Mouse (Mus musculus): ENCODE measurements around the gene Serpina3m.
"Not testable (repeated sequence)": the region's sequence is repeated elsewhere in the genome, so short reads cannot be mapped to it uniquely, and the experiment has no call there.

The Serpina3m gene

DNA sequence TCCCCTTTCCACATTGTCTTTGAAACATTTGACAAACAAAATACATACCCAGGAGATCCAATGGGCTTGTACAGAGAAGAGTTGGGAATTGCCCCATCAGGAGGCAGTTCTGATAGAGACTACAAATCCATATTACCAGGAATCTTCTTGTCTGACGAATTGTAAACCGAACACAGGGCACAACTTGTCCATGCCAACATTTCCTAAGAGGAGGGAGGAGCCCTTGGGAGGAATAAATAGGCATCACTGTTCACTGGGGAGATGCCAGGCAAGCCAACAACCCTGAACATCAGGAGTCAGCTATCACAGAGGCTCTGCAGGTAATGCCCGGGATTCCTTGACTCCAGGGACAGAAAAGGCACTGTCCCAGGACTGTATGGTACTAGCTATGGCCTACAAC is at the start of gene Serpina3m, which contains the start of gene Serpina3k:
Gene Serpina3m (plus strand): TSS at position 261 of the 400 bp plus-strand sequence.
Gene Serpina3k (plus strand): TSS at position 261 of the 400 bp plus-strand sequence.
- not testable (repeated sequence) for DNase-seq (ENCODE audit: low read depth)

DNA sequence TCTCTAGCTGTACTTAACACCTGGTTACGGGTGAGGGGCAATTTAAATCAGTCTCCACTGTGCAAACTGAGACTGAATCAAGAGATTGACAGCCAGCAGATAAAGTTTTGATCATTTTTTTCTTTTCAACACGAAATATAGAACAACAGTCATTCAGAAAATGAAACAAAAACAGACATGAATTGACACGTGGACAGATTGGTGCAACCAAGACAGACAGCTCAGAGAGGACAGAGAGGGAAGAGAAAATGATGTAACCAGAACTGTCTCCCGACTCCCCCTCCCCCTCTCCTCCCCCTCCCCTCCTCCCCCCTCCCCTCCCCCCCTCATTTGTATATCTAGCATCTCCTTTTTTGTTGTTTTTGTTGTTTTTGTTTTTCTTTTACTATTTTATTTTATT is 48.4 kb upstream of the Serpina3m start:
- no peak for DNase-seq (ENCODE audit: low read depth)

DNA sequence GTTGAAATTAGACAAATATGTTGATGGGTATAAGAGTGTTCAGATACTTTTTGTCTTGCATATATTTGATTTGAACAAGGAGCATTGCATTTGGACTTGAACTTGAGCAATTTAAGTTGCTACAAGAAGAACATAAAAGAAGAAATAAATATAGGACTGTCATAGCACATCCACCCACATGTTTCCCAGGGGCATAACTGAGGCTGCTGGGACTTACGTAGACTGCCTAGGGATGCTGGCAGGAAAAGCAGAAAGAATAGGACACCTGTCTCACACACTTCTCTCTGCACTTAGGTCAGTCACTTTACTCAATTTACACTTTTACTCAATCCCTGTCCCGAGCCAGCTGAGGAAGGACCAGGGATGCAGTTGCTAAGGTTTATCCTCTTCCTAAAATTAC is 44.3 kb upstream of the Serpina3m start:
- DNase-seq (ENCODE audit: low read depth), result no peak

DNA sequence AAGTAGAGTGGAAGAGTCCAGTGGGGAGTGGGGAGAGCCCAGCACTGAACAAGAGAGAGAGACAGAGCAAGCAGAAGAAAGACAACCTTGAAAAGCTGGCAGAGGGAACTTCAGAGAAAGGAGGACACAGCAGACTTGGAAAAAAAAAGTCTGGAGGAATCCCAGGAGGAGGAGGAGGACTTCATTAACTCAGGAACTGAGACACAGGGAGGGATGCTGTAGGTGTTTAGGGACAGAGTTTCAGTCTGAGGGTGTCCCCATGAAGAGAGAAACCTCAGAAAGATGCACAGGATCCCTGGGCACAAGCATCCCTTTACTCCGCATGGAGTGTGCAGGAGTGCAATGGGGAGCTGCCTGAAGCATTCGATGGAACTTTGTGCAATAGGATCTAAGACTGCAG is 40.2 kb upstream of the Serpina3m start:
- no peak for DNase-seq (ENCODE audit: low read depth)

DNA sequence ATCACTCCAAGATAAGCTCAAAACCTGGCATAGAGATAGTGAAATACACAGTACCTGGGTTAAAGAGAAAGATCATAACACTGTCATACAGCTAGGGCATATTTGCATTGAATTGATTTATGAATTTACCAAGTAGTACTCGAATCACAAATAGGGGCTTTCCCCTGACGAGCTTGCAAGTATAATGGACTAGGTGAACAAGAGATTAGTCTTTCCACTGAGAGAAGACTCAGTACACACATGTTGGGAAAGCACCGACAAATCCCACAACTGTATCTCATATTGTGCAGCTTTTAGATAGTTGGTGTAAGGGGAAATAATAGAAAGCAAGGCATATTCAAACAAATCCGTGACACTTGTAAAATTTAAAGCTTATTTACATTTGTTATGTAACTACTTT is 32.3 kb upstream of the Serpina3m start:
- DNase-seq (ENCODE audit: low read depth), result no peak

DNA sequence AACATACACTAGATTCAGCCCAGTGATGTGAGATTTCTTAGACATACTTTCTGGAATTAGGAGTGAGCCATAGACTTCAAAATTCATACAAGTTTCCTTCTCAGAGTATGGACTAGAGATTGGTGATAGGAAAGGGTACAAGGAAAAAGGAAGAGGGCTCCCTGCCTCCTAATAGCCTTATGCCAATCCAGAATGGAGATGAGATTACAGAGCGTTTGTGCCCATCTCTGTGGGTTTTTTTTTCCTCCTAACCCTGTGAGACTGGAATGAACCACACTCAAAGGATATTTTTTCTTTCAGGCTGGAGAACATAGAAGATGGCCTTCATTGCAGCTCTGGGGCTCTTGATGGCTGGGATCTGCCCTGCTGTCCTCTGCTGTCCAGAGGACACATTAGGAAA is 24.0 kb upstream of the Serpina3m start, which contains the start of gene Serpina3j:
Gene Serpina3j (plus strand): TSS at position 301 of the 400 bp plus-strand sequence.
- no peak for DNase-seq (ENCODE audit: low read depth)

DNA sequence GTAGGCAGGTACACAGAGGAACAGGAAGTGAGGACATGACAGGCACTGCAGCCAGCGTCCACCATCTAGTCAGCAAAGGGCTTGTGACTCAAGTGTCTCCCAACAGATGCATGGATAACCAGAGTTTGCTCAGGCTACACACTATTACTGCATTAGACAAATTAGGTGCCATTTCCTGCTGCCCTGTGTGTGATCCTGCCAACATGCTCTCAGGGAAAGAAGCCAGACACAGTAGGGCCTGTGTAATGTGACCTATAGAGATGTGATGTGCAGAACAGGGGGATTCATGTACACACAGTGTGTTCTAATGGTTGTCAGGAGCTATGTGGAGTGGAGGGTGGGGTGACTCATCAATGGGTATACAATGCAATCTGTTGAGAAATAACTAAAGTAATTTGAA is 15.8 kb upstream of the Serpina3m start:
- no peak for DNase-seq (ENCODE audit: low read depth)

DNA sequence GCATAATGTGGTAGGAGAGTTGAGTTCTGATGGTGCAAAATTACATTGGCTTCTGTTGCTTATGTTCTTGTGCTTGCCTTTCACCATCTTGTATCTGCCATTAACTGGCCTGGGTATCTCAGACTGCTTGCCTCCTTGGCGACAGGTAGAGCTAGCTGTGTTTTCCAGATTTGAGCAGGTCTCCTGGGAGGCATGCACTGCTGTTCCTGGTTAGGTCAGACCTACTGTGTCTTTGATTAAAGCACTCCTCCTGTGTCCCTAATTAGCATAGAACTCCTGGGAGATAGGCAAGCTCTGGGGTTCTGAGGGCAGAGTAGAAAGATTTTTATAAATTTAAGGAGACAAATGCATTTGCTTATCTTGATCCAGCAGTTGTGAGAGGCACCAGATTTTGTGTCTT is 6.6 kb upstream of the Serpina3m start:
- DNase-seq (ENCODE audit: low read depth), result no peak

DNA sequence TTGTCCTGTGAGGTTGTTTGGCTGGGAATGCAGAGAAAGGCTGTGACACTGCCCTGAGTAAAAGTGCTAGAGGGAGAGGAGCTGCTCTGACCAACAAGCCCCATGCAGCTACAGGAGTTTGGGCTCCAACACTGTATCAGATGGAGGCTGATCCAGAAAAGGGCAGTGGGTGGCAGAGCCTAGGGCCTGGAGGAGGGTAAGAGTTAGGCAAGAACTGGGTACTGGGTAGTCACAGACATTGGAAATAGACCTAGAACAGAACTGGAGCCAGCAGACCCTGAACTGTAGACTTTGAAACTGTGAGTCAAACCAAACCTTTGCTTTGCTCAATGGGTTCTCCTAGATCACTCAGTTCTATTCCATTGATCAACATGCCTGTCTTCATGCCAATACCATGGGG is 1.4 kb upstream of the Serpina3m start:
- DNase-seq (ENCODE audit: low read depth), result not testable (repeated sequence)

DNA sequence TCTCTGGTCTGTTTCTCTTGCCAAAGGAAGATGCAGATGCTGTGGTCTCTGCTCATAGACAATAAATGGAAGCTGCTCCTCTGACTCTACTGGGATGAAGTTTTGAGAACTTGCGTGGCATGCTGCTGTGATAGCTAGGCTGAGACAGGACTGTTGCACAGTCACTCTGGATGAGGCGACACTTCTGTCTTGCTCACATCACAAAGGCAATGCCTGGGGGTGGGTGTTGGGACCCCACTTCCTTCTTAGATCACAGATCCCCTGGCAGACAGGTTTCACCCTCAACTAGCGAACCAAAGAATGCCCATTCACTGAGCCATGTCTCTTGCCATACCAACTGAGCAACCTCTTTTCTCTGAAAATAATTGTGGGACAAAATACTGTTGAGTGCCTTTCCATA is 419 bp downstream of the Serpina3m start:
- no peak for DNase-seq (ENCODE audit: low read depth)

DNA sequence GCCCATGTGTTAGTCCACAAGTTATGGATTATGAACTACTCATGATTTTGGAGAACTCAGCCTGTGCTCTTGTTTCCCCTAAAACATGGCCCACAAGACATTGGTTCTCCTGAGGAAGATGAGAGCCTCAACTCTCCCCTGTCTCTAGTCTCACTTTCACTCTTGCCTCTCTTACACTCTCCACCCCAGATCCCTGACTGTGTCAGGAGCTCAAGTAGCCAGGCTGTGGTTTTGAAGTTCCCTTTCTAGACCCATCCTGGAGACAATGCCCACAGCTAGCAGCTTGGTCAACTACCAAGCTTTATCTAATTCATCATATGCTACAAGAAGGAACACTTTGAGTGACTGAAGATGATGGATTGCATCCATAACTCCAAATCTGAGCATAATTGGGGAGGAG is 4.2 kb downstream of the Serpina3m start:
- DNase-seq (ENCODE audit: low read depth), result not testable (repeated sequence)

DNA sequence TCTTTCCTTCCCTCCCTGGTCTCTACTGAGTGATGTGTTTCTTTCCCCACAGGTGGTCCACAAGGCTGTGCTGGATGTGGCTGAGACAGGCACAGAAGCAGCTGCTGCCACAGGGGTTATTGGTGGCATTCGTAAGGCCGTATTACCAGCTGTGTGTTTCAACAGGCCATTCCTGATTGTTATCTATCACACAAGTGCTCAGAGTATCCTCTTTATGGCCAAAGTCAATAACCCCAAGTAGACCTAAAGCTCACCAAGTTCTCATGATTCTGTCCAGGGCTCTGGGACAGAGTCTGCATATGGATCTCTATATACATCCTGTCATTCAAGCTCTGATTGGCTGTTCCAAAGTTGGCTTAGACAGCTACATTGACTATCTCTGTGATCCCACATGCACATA is 6.9 kb downstream of the Serpina3m start:
- no peak for DNase-seq (ENCODE audit: low read depth)

DNA sequence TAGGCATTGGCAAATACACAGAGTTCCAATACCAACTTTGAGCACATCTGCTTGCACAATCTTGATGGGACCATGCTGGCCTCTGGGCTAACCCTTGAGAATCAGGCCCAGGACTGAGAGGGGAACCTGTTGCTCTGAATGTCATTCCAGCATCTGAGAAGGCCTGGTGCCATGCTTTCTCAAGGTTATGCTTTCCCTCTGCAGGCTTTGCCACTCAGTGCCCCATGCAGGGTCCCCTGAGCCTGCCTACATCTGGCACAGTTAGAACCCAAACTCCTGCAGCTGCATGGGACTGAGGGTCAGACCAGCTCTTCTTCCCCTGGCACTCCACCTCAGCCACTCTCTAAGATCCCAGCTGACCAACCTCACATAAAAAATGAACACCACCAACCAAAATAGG is 7.4 kb downstream of the Serpina3m start:
- no peak for DNase-seq (ENCODE audit: low read depth)

DNA sequence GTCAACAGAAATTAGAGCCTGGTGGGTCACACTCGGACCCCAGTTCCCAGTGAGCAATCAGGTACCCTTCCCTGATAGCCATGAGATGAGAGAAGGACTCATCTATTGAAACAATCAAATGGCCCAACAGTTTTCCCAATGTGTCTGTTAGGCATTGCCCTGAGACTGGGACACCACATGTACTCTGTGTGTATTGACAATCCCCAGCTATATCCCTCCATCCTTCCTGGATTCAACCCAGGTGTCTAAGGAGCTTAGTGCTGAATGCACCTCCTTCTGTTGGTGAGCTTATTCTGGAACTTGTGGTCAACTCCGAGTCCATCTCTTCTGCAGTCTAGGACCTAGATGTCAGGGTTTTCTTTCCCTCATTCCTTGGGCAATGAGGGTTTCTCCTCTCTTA is 8.8 kb downstream of the Serpina3m start:
- DNase-seq (ENCODE audit: low read depth), result no peak

DNA sequence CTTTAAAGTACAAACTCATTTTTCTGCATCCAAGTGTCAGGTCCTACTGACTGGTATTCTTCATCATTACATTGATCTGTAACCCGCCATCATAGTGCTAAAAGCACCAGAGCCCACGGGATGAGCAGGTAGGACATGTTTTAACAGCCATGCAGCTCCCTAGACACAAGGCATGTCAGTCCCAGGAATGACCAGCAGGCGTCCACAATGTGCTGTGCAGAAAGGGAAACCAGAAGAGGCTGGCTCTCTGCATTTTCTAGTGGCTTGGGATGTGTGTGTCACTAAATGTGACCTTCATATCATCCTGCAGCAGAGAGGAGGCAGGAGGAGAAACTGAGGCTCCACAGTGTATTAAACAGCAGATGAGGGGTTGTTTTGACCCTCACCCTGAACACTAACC is 13.5 kb downstream of the Serpina3m start:
- not testable (repeated sequence) for DNase-seq (ENCODE audit: low read depth)

DNA sequence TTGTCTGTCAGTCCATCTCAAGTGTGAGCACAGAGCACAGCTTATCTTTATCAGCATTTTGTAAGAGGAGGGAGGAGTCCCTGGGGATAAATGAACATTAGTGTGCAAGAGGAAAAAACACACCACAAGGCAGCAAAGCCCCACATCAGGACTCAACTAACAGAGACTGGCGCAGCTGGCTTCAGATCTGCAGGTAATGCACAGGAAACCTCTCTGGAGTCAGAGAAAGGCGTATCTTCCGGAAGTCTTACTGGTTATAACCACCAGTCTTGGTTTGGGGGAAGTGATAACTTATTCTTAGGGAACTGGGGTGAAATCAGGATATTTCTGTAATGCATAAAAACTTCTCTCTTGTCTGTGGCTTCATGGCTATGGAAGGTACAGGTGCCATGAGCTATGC is 17.7 kb downstream of the Serpina3m start:
- no peak for DNase-seq (ENCODE audit: low read depth)

DNA sequence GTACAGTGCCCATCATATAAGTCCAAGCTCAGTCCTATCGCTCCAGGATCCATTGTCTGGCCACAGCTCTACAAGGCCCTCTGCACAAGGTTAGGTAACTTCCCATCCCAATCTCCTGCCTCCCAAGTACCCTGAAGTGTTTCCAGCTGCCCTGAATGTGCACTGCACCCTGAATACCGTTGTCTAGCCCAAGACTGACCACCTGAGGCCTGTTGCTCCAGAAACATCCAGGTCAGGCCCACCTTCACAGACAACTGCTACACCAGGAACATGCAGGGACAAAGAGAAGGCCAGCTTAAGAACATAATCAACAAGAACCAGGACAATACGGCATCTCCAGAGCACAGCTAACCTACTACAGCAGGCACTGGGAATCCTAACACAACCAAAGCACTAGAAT is 31.7 kb downstream of the Serpina3m start:
- DNase-seq (ENCODE audit: low read depth), result no peak

DNA sequence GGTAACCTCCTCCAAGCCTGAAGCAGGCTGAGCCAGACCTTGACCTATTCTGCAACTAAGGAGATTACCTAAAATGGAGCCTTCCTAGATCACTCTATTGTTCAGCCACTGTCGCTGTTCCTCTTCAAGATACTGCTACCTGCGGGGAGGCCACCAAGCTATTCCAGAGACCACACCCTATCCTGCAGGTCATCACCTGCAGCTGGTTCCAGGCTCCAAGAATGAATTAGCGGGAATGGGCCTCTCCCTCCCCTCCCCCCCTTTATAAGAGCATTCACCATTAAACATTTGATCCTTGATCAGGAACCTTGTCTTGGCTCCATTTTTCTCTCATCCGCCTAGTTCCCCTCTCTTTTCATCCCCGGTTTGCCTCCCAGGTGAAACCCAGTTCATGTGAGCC is 38.9 kb downstream of the Serpina3m start:
- not testable (repeated sequence) for DNase-seq (ENCODE audit: low read depth)

DNA sequence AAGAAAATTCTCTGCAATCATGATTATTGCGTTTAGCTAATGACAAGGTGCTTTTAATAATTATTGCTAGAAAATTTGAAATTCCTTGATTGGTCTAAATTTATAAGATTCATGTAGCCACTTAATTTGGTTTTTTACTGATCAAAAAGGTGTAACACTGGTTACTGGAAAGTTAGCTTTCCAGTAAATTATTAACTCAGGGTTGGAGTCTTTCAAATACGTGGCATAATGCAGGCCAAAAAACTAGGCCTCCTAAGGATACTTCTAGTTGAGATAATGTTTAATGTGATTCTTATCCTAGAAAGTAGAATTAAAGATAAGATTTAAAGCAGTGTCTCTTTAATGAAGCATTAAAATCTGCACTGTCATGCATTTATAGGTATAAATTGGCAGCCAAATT is 40.1 kb downstream of the Serpina3m start:
- DNase-seq (ENCODE audit: low read depth), result not testable (repeated sequence)

DNA sequence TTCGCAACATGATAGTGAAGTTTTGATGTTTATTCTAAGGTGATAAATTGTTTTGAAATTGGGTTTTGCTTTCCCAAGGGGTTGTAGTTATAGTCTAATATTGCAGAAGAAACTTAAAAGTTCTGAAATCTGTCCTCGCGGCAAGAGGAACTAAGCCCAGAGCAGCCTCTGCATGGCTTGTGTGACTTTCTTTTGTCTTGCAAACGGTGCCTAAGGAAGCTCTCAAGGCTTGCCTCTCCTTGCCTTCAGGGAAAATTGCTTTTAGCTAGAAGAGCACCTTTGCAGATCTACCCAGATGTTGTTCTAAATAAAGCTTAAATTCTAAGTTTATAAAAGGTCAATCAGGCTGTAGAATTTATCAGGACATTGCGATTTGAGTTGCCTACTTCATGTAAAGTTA is 40.5 kb downstream of the Serpina3m start:
- not testable (repeated sequence) for DNase-seq (ENCODE audit: low read depth)

DNA sequence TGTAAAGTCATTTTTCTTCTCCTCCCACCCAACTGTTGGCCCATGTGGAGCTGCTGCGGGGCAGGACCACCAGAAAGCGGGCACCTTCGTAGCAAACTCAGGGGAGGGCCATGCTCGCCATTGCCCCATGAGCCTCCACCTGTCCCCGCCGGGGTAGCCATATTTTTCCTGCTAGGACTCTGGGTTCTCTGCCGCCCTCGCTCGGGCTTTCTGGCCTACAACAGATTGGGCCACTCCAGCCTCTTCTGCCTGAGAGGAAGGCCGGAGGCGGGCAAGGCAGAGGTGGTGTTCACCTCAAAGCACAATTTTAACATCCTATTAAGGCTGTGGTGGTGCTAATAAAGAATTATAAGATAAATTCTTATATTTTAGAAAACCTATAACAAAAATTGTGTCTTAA is 41.6 kb downstream of the Serpina3m start:
- DNase-seq (ENCODE audit: low read depth), result no peak

DNA sequence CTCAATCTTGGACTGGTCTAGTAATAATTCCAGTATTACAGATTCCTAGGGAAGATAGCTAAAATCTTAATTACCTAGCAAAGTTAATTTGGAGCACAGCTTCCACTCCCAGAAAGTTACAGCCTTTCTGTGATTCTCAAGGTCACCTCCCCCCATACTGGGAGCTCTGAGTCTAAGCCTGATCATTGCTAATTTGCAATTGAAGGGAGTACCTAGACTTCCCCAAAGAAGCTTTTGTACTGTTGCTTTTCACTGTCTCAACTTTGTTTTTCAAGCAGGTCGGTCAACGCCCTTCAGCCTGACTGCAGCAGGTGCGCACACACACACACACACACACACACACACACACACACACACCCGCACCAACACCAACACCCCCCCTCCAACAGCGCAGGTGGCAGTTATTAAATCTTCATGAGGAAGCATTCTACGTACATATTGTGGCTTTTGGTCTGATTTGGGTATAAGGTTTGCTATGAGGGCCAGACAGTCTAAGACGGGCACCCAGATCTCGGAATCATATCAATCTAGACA is 42.9 kb downstream of the Serpina3m start:
- not testable (repeated sequence) for DNase-seq (ENCODE audit: low read depth)

DNA sequence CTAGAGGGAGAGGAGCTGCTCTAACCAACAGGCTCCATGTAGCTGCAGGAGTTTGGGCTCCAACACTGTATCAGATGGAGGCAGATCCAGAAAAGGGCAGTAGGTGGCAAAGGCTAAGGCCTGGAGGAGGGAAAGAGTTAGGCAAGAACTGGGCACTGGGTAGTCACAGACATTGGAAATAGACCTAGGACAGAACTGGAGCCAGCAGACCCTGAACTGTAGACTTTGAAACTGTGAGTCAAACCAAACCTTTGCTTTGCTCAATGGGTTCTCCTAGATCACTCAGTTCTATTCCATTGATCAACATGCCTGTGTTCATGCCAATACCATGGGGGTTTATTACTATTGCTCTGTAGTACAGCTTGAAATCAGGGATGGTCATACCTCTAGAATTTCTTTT is 47.7 kb downstream of the Serpina3m start:
- not testable (repeated sequence) for DNase-seq (ENCODE audit: low read depth)

DNA sequence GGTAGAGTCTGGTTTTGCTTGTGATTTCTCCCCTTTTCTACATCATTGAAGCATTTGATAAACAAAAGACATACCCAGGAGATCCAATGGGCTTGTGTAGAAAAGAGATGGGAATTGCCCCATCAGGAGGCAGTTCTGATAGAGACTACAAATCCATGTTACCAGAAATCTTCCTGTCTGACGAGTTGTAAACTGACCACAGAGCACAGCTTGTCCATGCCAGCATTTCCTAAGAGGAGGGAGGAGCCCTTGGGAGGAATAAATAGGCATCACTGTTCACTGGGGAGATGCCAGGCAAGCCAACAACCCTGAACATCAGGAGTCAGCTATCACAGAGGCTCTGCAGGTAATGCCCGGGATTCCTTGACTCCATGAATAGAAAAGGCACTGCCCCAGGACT is 48.6 kb downstream of the Serpina3m start:
- not testable (repeated sequence) for DNase-seq (ENCODE audit: low read depth)

DNA sequence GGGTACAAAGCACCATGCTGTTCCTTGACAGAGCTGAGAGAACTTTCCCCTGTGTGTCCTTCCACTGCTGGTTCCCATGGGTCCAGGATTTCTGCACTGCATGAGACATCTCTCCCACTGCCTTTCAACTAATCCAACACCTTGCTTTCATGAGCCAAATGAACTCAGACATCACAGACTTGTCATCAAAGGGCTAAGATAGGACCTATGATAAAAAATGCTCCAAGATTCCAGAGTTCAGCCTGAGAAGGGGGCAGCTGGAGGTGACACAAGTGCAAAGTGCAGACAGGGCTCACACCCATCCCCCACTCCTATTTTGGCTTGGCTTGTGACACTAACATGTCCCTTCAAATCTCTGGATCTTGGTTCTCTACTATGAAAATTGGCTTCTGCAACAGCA is 50.2 kb downstream of the Serpina3m start:
- no peak for DNase-seq (ENCODE audit: low read depth)
